Mouse (Mus musculus) ovary, postnatal 10 days (tissue): ENCODE measurements around the gene Olfr1418.
"Not testable (repeated sequence)": the region's sequence is repeated elsewhere in the genome, so short reads cannot be mapped to it uniquely, and the experiment has no call there.

ENCODE experiments used
- DNase-seq: peaks from one replicate; pipeline ENCODE4 v3.0.0; 2022; ENCODE audit warnings: low spot score

Gene Olfr1418

DNA sequence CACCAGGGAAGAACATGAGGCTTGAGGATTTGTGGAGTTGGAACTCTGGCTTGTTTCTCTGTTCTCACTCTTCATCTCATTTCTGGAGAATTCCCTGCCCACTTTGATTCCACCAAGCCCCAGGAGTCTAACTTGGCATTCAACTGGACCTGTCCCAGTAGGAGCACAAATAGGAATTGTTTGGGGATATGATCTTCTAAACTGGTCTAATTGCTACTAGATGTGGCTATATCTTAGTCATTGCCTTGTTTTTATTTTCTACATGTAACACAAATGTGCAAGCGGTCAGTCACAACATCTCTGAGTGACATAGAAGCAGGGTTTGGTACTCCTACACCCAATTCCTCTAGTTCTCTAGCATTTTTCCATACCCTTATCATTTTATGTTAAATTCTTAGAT, at the start of gene Olfr1418:
Gene Olfr1418, minus strand, starts transcription at position 101 of the 400 bp plus-strand sequence.
- no peak for DNase-seq

DNA sequence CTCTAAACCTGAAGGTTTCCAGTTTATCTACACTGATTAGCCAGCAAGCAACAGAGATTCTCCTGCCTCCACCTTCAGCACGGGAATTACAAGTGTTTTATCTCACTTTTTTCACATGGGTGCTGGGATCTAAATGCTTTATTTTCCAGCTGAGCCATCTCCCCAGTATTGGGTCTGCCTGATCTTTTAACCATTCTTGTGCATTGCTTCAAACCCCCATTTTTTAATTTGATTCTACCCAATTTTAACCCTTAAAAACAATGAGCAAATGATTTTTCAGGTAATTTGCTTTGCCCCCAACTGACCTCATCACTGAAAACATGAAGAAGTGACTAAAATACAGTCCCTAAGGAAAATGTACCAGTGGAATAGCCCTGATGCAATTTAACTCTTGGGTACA, 25.4 kb upstream of the Olfr1418 start, which contains the start of gene Olfr1420:
Gene Olfr1420, plus strand, starts transcription at position 301 of the 400 bp plus-strand sequence.
- DNase-seq, result no peak

DNA sequence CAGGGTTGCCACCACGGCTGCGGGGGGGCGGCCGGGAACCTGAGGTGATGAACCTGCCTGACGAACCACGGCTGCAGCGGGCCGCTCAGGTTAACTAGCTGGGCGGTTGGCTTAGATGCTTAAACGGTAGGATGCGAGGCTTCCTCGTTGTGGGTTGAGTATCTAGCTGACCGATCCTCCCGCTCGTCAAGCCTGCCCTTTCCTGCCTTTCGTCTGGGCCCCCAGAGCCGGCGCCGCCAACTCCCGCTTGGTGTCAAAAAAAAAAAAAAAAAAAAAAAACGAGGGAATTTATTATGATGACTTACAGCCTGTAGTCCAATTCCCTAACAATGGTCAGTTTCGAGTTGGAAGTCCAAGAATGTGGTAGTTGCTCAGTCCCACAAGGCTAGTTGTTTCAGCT, 17.5 kb upstream of the Olfr1418 start:
- not testable (repeated sequence) for DNase-seq

- no peak for DNase-seq
These were observed 14.1 kb upstream of the Olfr1418 start, which contains the start of gene Olfr1419 for GRCm38 (mm10) chr19:11875006-11875405. Olfr1419 (minus strand) TSS chr19:11875106.

- no peak for DNase-seq
These were observed 7.0 kb upstream of the Olfr1418 start for GRCm38 (mm10) chr19:11867837-11868236.

DNA sequence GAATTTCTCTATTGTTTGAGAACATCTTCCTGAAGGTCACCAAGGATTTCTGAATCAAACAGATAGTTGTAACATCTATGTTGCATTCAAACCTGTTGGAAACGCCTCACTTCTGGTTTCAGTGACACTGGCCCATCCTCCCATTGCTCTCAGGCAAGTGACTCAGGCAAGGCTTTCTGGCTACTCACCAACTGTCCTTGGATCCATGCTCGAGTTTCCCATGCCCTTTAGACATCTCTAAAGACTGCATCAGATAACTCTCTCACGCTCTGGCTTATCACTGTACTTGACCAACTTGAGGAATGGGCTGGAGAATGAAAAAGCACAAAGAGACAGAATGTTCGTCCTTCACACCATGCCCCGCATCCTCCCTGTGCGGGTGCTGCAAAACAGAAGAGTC, 4.4 kb downstream of the Olfr1418 start:
- no peak for DNase-seq

- DNase-seq, result no peak
These were observed 6.0 kb downstream of the Olfr1418 start for GRCm38 (mm10) chr19:11854821-11855220.

GRCm38 (mm10) chr19:11852652-11853051, 8.2 kb downstream of the Olfr1418 start:
- no peak for DNase-seq

DNA sequence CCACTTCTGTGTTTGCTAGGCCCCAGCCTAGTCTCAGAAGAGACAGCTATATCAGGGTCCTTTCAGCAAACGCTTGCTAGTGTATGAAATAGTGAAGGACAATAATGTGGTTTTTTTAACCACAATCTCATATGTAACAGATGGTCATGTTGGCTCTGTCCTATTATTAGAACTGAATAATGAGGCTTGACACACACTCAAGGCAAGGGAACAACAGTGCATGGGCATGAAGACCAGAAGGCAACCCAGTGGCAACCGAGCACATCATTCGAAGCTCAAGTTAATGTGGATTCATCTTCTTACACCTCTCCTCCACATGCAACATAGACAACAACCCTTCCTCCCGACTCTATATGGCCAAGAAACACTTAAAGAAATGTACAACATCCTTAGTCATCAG, 14.5 kb downstream of the Olfr1418 start:
- DNase-seq, result no peak

DNA sequence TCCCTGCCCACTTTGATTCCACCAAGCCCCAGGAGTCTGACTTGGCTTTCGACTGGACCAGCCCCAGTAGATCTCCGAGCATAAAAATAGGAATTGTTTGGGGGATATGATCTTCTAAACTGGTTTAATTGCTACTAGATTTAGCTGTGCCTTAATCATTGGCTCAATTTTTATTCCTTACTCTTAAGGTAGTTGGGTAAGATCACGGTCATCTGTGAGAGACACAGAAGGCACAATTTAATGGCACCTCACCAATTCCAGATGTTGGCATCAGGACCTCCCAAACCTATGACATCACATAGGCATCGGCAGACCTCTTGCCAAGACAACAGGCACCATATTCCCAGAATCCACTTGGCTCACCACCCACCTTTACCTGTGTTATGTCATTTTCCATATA, 21.7 kb downstream of the Olfr1418 start, which contains the start of gene Olfr1417:
Gene Olfr1417, minus strand, starts transcription at position 101 of the 400 bp plus-strand sequence.
- DNase-seq, result no peak

GRCm38 (mm10) chr19:11823346-11824065, 37.4 kb downstream of the Olfr1418 start:
- no peak for DNase-seq

DNA sequence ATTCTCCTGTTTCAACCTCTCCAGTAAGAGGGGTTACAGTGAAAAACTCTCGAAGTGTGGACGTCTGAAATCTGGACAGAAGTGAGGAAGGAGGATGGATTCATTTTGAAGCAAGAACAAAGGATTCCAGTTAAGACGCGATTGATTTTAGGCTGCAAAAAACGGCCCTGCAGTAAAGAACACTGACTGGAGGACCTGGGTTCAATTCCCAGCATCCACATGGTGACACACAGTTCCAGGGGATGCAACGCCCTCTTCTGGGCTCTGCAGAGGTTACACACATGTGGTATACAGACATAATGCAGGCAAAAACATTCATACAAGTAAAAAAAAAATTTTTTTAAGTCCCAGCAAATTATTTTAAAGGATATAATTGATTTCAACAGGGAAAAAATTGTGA, 40.7 kb downstream of the Olfr1418 start:
- no peak for DNase-seq

- peak; percentile 67 for DNase-seq
These were observed 41.1 kb downstream of the Olfr1418 start for GRCm38 (mm10) chr19:11819800-11820199.

DNA sequence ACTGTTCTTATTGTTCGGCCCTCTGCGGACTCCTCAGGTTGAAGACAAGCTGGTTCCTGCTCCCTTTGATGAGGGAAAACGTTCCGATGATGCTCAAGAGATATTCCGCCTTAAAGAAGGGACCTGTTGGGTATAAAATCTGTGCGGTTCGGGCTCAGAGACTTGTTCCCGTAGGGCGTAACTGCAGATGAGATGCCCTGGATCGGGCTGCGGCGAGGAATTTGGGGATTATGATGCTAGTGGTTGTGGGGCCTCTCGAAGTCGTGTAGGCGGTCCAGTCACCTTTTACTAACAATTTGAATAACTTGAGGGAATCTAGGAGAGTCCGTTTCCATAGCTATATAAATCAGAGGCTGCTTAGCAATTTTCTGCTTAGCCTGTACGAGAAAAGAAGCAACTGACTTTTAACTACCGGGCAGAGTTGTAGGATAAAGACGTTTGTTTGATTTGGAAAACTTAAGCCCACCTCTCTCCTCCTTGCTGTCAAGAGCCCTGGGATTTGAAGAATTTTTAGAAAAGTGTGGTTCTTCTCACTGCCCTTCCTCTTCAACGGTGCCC, 41.6 kb downstream of the Olfr1418 start, which contains the start of gene Stx3:
Gene Stx3, minus strand, starts transcription at position 261 of the 558 bp plus-strand sequence.
- DNase-seq, result no peak

DNA sequence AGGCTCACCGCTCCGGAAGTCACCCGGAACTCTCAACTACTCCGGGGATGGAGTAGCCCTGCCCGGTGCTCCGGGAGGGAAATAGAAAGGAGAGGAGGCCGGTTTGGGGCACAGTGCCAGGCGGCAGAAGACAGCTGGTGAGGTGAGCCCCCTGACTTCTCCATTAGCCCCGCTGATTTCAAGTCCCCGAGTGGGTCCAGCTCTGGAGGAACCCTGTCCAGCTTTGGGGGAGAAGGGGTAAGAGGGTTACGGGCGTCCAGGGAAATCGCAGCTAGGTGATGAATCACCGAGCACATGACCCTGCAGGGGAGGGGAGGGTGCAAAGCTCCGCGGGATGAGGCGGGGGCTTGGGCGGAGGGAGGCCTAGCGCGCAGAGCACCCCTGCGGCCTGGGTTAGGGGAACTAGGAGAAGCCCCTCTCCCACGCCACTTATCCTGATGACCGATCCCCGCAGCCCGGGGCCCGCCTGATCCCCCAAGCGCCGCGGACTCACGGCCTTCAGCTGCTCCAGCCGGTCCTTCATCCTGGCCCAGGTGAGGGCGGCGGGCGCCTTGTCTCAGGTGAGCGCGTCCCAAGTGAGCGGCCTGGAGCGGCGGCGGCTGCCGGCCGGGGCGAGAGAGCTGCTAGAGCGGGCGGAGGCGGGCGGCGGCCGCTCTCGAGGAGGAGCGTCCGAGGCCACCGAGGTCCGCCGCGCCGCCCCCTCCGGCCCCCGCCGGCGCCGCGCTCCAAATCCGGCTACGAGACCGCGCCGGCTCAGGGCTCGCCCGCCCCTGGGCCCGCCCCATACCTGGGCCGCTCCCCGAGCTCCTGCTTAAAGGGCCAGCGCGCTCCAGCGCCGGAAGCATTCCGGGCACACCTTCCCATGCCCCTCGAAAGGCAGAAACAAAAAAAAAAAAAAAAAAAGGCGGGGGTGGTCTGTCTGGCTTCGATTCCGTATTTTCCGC, 42.4 kb downstream of the Olfr1418 start:
- DNase-seq, result peak; percentile 29

DNA sequence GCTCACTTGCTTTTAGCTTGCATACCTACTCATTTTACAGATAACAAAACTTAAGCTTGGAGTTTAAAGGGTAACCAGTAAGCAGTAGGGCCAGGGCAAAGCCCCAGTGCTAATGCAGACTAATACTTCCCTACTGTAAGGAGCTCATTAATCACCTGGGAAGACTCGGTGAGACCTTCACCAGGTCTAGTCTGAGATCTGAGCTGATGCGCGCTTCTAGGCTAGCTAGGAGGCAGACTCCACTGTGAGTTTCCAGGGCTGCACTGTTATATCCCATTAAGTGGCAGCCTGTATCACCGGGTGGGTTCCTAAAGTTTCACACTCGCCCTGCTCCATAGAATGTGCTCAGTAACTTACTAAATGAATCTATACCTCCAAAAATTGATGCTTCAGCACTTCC, 43.3 kb downstream of the Olfr1418 start:
- no peak for DNase-seq

DNA sequence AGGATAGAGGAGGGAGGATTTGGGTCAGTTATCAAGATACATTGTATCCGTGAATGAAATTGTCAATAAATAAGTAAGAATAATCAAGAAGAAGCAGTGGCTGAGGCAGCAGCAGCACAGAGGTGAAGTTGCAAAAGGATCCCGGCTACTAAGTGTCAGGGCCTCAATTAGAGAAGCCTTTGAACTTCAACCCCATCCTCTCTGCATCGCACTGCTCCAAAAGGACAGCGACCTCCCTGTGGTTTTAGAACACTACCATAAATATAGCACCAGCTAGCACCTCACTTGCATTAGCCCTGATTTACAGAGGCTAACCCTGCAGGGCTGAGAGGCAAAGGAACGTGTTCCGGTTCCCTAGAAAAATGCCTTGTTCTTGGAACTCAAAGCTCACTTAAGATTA, 44.2 kb downstream of the Olfr1418 start:
- no peak for DNase-seq

GRCm38 (mm10) chr19:11814742-11815333, 46.0 kb downstream of the Olfr1418 start:
- DNase-seq, result no peak

- DNase-seq, result no peak
These were observed 47.2 kb downstream of the Olfr1418 start for GRCm38 (mm10) chr19:11813649-11814048.

- no peak for DNase-seq
These were observed 47.7 kb downstream of the Olfr1418 start for GRCm38 (mm10) chr19:11813136-11813535.

DNA sequence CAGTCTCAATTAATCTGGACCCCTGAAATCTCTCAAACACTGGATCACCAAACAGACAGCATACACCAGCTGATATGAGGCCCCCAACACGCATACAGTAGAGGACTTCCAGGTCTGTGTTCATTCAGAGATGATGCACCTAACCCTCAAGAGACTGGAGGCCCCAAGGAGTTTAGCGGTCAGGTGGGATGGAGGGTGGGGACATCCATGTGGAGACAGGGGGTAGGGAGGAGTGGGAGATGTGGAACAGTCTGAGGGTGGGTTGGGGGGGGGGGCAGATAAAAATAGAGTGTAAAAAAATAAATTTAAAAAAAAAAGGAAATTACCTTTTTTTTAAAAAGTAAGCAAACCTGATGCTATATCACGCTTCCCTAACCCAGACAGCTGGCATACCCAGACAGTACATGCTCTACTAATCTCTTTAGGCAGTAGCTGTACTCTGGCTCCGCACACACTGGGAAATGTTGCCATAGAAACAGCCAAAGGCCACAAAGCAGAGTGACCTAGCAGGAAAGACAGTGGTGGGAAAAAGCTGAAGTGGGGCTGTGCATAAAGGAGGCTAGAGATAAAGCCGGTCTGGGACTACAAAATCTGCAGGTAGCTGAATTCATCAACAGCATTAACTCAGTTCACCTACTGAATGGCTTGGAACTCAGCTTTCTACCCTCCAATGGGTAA, 49.0 kb downstream of the Olfr1418 start:
- no peak for DNase-seq
